Mouse (Mus musculus) left cerebral cortex, adult 2 months (tissue): ENCODE measurements around the gene Tmppe. TPM values are rescaled to one million over a fixed set of nuclear protein-coding genes. Genes with fewer than 3 reads are reported as not detected.

Experiments
- DNase-seq, 2 experiments: peaks; one replicate each; pipeline ENCODE4 v3.0.0; 2021 to 2022; ENCODE audit warnings: low spot score in 2 of 2, mixed read lengths in 1 of 2; ENCODE audit errors: extremely low spot score in 1 of 2
- H3K27ac ChIP-seq: fragments of 200-600 bp; 2 replicates; pipeline ENCODE4 v1.8.1; 2022
- H3K4me3 ChIP-seq: fragments of 200-600 bp; 2 replicates; pipeline ENCODE4 v1.8.1; 2022
- CTCF ChIP-seq: fragments of 200-600 bp; IDR thresholded peaks from 2 replicates; pipeline ENCODE4 v1.8.1; 2022; ENCODE audit warnings: antibody characterized with exemption, mild to moderate bottlenecking, moderate library complexity
- intact Hi-C: fragments of 180-260 bp; cut with DNase I; formaldehyde crosslinking; loops from one replicate; pipeline ENCODE4 v1.15.1; 2025
- total RNA-seq, 2 experiments: library from RNA; stranded (reverse); gene quantifications; 2 replicates each; pipeline ENCODE4 v1.2.3; 2021

Tmppe gene
- total RNA-seq, 2 experiments from 2014 or later: 12.0 to 13.2 TPM

- H3K27ac ChIP-seq: peak overlapping the region; percentile 97
- intact Hi-C loops: no loop called here
- TF ChIP-seq CTCF: no peak
- H3K4me3 ChIP-seq: peak overlapping the region; percentile 97
- no peak for DNase-seq
Measured at GRCm38 (mm10) chr9:114400588-114400948, 337 bp upstream of the Tmppe start.

GRCm38 (mm10) chr9:114401685-114402080 lies 778 bp downstream of the Tmppe start:
- TF ChIP-seq CTCF: peak; percentile 25; the same call in 1 of the 2 replicates
- Histone ChIP-seq H3K27ac (peak overlapping the region; percentile 97), H3K4me3 (peak overlapping the region; percentile 97)
- DNase-seq: no peak
- intact Hi-C loops: no loop called here

DNA sequence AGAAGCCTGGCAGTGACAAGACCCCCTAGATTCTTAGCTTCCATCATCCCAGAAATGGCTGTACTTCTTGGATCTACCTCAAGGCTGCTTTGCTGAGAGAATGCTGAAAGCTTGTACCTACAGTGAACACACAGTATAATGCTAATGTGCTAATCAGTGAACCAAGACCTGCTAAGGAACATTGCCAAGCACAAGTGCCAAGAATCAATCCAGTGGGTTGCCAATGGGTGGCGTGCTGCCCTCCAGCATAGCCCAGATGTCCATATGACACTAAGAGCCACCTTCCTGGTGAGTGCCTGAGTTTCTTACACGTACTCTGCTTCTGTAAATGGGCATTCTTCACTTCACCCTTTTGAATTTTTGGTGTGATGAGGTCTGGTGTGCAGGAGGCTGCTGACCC lies 6.8 kb downstream of the Tmppe start:
- TF ChIP-seq CTCF: no peak
- DNase-seq: no peak
- intact Hi-C loops: no loop called here
- Histone ChIP-seq H3K4me3 (no peak overlapping the region), H3K27ac (no peak overlapping the region)

- intact Hi-C loops: no loop called here
- DNase-seq: no peak
- H3K4me3 ChIP-seq: no peak overlapping the region
Measured at GRCm38 (mm10) chr9:114410313-114410862, 9.5 kb downstream of the Tmppe start.

GRCm38 (mm10) chr9:114411295-114411694 lies 10.4 kb downstream of the Tmppe start:
- intact Hi-C loops: no loop called here
- Histone ChIP-seq H3K27ac (no peak overlapping the region), H3K4me3 (no peak overlapping the region)
- no peak; the same call in 1 of the 2 replicates for TF ChIP-seq CTCF
- no peak for DNase-seq

More at GRCm38 (mm10) chr9:114410313-114410862, 9.5 kb downstream of the Tmppe start:
- H3K27ac ChIP-seq: no peak overlapping the region
- no peak for TF ChIP-seq CTCF

GRCm38 (mm10) chr9:114412406-114412805 lies 11.5 kb downstream of the Tmppe start:
- no peak overlapping the region for H3K4me3 ChIP-seq
- no peak for DNase-seq
- no peak for TF ChIP-seq CTCF
- intact Hi-C loops: no loop called here
- no peak overlapping the region for H3K27ac ChIP-seq

DNA sequence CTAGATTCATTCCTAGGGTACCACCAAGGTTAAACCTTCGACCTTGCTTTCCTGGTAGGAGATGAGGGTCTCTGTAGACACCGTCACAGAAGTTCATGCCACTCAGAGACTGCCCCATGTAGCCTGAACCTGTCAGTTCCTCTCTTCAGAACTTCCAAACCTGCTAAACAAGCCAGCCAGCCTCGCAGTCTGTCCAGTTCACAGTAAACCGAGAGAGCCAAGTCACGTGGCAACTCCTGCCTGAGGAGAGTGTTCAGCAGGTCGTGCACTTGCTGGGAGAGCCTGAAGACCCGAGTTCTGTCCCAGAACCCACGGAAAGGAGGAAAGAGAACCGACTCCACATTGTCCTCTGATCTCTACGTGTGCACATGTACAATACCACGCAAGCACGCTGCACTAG lies 13.0 kb downstream of the Tmppe start:
- TF ChIP-seq CTCF: no peak
- Histone ChIP-seq H3K27ac (no peak overlapping the region), H3K4me3 (no peak overlapping the region)
- DNase-seq: no peak
- intact Hi-C loops: no loop called here

- peak; percentile 100 for TF ChIP-seq CTCF
- intact Hi-C loops: loop anchor here (1.0 to 5.0 kb wide), 2 partner anchors 83 to 167 kb away; no protein-coding TSS in a partner anchor
- DNase-seq: peak; percentile 31 to 32
- Histone ChIP-seq H3K27ac (no peak overlapping the region), H3K4me3 (no peak overlapping the region)
Measured at GRCm38 (mm10) chr9:114415701-114416100, 14.8 kb downstream of the Tmppe start.

- intact Hi-C loops: loop anchor here (5.0 kb wide), 1 partner anchor 165 kb away; no protein-coding TSS in a partner anchor
- no peak for TF ChIP-seq CTCF
- H3K4me3 ChIP-seq: no peak overlapping the region
Measured at GRCm38 (mm10) chr9:114416646-114417517, 16.0 kb downstream of the Tmppe start.

GRCm38 (mm10) chr9:114418187-114418586 lies 17.3 kb downstream of the Tmppe start:
- peak in 1 of 2 experiments; percentile 19 for DNase-seq
- Histone ChIP-seq H3K4me3 (no peak overlapping the region), H3K27ac (no peak overlapping the region)
- TF ChIP-seq CTCF: peak; percentile 54
- intact Hi-C loops: loop anchor here (5.0 kb wide), 1 partner anchor 164 kb away; no protein-coding TSS in a partner anchor

More at GRCm38 (mm10) chr9:114416646-114417517, 16.0 kb downstream of the Tmppe start:
- no peak for DNase-seq
- H3K27ac ChIP-seq: no peak overlapping the region

- DNase-seq: no peak
- intact Hi-C loops: no loop called here
- no peak overlapping the region for H3K4me3 ChIP-seq
- no peak overlapping the region for H3K27ac ChIP-seq
- no peak for TF ChIP-seq CTCF
Measured at GRCm38 (mm10) chr9:114420443-114420842, 19.5 kb downstream of the Tmppe start.

GRCm38 (mm10) chr9:114421045-114421444 lies 20.1 kb downstream of the Tmppe start:
- H3K4me3 ChIP-seq: no peak overlapping the region
- no peak overlapping the region for H3K27ac ChIP-seq
- peak; percentile 10 for TF ChIP-seq CTCF
- DNase-seq: no peak
- intact Hi-C loops: no loop called here
